Mouse (Mus musculus): ENCODE results near the gene Atp6v0b.

The Atp6v0b gene

GRCm38 (mm10) chr4:117908834-117909453 is 21.8 kb upstream of the Atp6v0b start:
- peak; percentile 27 for DNase-seq (ENCODE audit: low spot score)

- DNase-seq (ENCODE audit: low spot score): no peak
Measured at GRCm38 (mm10) chr4:117906196-117906595, 19.1 kb upstream of the Atp6v0b start.

DNA sequence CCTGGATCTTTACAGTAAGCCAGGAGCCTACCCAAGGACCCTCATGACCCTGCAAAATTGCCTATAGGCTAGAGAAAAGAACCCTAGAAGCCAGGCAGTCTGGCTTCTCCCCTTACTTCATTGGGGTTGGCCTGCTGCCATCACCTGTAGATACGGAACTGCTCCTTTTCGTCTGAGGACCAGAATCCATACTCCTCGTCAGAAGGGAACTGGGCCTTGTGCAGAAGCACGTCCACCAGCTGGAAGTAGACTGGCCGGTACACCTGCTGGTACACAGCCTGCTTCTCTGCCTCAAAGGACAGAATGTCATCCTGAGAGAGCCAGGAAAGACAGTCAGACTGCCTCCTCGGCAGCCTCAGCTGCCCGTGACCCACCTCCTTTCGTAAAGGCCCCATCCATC is 17.6 kb upstream of the Atp6v0b start:
- no peak for DNase-seq (ENCODE audit: low spot score)

DNA sequence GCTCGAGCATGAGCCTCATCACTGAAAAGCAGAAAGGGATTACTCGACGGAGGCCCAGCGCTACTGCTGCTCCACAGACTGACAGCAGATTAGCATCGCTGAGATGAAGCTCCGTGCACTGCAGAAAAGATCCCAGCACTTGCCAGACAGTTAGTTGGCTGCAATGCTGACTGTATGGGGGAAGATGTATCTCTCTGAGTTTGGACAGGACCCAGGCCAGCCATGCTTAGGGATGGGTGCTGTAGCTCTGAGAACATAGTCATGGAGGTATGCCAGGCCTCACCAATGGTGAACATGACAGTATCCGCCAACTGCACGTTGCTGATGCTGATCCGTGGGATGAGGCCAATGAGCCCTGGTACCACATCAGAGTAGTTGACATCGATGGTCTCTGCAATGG is 17.0 kb upstream of the Atp6v0b start:
- no peak for DNase-seq (ENCODE audit: low spot score)

DNA sequence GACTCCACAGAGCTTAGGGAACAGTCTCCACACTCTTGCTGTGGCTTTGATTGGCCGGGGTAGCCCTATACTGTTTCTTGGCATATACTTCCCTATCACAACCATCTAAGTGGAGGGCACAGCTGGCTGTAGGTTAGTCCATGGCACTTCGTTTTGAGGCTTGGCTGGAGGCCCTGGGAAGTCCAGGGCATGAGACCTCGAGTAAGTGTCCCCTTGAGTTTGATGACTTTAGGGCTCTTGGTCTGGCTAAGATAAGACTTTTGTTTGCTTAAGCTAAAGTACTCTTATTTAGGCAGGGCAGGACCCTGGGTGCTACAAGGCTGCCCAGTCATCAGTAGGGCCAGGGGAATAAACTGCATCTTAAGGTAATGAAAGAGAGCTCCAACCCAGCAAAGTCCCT is 11.0 kb upstream of the Atp6v0b start:
- DNase-seq (ENCODE audit: low spot score): no peak

- no peak for DNase-seq (ENCODE audit: low spot score)
Measured at GRCm38 (mm10) chr4:117896031-117896430, 8.9 kb upstream of the Atp6v0b start.

DNA sequence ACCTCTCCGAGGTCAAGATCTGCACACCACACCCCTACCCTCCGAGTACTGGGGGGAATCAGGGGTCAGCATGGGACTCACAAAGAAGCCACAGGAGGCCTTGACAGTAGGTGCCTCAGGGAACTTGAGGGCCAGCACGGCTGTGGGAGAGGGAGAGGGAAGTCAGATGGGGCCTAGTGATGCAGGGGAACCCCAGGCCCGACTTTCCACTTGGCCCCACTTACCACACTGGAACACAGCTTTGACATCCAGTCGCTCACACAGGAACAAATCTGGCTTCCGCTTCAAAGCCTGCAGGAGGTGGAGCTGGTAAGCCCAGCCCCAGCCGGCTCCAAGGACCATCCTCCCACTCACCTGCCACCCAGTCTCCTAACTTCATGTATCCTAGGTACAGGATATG is 8.2 kb upstream of the Atp6v0b start:
- no peak for DNase-seq (ENCODE audit: low spot score)

- no peak for DNase-seq (ENCODE audit: low spot score)
Measured at GRCm38 (mm10) chr4:117894601-117895000, 7.5 kb upstream of the Atp6v0b start.

DNA sequence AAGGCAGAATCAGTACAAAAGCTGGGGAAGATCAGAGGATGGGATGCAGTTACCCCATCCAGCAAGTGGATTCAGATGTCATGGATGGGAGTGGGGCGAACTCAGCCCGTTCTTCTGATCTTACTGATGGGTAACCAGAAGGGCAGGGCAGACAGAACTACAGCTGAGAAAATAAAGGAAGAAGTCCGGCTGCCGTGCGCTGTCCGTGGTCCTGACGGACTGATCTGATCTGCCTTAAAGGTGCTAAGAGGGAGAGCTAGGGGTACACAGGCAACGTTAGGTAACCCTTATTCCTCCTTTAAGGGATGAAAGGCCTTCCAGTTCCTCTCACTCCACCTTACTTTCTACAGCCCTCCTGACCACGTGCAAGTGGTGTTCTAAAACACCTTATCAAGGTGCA is 6.2 kb upstream of the Atp6v0b start:
- peak; percentile 70 for DNase-seq (ENCODE audit: low spot score)

DNA sequence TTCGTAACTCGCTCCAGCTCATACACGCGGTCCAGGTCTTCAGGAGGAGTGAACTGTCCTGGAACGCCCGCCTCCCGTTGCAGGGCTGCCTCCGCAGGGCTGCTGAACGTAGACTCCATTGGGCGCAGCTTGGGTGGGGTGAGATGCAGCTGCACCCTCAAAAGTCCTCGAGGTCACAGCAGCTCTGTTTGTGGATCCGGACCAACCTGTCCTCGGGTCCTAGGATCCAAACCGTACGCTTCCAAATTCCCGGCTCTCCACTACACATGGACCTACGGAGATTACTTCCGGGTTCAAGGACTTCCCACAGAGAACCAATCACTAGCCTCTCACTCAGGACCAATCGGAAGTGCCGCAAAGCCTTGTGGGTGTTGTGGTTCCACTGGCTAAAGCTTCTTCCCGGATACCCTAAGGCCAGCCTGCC is 4.6 kb upstream of the Atp6v0b start, which contains the start of gene Dph2:
Dph2 (minus strand) TSS at position 295 of the 424 bp plus-strand sequence.
- peak; percentile 96 for DNase-seq (ENCODE audit: low spot score)

DNA sequence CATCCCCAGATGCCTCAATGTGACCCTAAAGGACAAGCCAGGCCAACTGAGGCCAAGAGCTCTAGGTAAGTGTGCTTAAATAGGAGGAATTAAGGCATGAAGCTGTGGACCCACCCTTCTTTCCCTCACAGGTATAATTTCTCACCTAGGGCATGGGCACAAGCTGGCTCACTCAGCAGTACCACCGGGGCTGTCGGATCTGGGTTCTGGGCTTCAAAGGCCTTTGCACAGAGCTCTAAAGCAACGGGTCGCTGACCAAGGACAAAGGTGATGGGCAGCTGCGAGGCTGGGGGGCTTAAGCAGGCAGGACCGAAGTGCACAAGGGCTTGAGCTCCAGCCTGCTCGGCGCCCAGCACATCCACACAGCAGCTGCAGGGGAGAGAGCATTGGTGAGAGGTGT is 3.6 kb upstream of the Atp6v0b start:
- DNase-seq (ENCODE audit: low spot score): no peak

DNA sequence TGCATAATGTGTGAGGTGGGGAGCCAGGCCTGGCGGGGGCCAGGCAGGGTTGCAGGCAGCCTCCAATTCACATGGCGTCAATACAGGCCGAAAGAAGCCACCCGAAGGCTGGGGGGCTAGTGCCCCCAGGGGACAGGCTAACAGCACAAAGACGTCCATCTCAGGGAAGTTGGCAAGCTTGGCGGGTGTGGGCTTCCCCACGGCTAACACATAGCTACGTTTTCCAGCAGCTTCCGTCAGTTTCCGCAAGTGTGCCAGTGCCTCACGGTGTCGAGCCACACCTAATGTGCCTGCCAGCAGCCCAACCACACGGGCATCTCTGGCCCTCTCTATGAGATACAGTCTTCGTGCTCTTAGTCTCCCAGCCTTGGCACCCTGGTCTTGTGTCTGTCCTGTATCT is 2.9 kb upstream of the Atp6v0b start:
- DNase-seq (ENCODE audit: low spot score): no peak

- no peak for DNase-seq (ENCODE audit: low spot score)
Measured at GRCm38 (mm10) chr4:117889471-117889870, 2.3 kb upstream of the Atp6v0b start.

DNA sequence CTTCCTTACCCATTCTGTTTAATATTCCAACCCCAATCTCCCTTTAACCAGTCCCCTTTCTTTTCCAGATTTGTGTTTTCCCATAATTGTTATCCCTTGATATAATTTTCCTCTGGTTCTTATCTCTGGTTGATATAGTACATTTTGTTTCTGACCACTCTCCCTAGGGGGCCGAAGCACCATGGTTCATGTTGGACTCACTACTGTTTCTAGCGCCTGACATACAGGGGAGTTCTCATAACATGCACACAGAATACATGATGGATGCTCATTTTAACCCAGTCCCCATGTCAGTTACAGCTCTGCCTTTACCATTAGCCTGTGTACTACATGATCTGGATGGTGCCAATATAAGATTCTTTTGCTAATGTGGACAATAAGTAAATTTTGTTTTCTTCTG is 787 bp upstream of the Atp6v0b start:
- no peak for DNase-seq (ENCODE audit: low spot score)

DNA sequence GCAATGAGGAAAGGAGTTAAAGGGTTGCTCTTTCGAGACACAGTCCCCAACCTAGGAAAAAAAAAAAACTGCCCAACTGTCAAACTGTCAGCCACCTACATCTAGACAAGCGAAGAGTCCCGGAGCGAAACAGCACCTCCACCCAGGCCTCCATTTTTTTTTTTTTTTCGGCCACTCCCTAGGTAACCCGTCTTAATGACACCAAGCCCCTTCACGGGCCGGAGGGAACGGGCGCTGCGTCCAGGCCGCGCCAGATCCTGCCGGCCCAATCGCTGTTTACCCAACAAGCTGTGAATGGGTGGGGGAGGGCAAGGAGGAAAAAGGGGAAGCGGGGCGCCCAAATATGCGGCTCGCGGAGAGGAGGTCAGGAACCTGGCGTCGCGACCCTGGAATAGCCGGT is 489 bp downstream of the Atp6v0b start:
- DNase-seq (ENCODE audit: low spot score): peak; percentile 9

GRCm38 (mm10) chr4:117885994-117886393 is 1.1 kb downstream of the Atp6v0b start:
- DNase-seq (ENCODE audit: low spot score): no peak

DNA sequence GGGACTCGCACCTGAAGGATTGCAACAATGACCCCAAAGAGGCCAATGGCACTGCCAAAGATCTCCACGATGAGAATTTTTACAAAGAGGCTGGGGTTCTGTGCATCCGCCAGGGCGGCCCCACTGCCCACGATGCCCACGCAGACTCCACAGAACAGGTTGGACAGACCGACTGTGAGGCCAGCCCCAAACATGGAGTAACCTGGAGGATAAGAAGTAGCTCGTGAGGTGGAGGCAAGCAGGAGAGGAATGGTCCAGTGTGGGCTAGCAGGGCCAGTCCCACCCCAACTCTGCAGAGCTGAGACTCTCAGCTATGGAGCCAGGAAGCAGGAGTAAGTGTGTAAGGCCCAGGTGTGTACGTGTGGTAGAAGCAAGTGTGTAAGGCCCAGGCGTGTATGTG is 2.0 kb downstream of the Atp6v0b start:
- DNase-seq (ENCODE audit: low spot score): no peak

GRCm38 (mm10) chr4:117884146-117884545 is 3.0 kb downstream of the Atp6v0b start:
- DNase-seq (ENCODE audit: low spot score): no peak

DNA sequence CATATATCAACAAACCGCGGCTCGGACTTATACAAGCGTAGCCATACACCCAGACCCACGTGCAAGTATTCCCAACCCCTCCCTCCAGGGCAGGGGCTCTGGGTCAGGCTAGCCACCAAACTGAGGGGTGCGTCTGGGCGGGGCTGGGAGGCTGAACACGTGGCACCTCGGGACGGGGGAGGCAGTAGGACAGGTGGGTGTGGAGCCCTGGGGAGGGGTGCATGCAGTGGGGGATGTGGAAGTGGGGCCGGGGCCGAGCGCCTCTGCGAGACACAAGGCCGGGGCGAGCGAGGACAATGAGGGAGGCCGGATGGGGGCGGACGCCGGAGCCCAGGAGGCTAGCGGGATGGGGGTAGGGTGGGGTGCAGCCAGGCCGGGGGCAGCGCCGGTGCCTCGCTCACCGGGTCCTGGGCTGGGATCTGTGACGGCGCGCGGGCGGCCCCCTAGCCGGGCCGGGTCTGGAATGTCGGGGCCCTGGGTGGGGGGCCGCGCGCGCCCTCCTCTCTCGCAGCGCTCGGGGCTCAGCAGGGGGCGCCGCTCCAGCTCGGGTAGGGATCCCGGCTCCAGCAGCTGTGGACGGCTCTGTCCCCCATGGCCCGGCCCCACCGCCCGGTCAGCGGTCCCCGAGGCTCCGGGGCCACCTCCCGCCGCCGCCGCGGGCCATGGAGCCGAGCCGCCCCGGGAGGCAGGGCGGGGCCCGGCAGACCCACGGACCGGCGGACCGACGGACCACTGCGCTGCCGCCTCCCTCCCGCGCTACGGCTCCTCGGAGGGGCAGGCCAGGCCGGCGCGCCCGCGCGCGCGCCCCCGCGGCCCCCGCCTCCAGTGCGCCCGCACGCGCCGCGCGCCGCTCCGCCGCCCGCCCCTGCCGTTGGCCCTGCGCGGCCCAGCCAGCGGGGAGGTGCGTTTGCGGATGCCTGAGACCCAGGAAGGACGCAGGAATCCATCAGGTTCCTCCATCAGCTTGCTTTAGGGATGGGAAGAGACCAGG is 4.1 kb downstream of the Atp6v0b start, which contains the start of gene B4galt2:
B4galt2 (minus strand) TSS at position 787 of the 991 bp plus-strand sequence.
- peak; percentile 73 for DNase-seq (ENCODE audit: low spot score)

DNA sequence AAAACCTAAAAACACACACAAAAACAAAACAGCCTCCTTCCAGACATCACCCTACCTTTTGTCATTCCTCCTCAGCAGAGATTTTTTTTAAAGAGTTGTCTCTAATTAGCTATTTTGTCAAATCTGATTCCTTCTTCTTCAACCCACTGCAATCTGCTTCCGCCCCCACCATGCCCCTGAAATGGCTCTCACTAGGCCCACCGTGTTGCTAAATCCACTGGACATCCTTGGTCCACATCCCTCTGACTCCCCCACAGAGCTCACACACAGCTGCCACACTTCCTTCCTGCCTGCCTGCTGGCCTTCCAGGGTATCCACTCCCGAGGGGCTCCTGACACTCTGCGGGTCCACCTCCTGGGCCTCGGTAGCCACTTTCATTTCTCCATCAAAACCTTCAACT is 8.4 kb downstream of the Atp6v0b start:
- DNase-seq (ENCODE audit: low spot score): no peak

GRCm38 (mm10) chr4:117878301-117878700 is 8.8 kb downstream of the Atp6v0b start:
- DNase-seq (ENCODE audit: low spot score): no peak

DNA sequence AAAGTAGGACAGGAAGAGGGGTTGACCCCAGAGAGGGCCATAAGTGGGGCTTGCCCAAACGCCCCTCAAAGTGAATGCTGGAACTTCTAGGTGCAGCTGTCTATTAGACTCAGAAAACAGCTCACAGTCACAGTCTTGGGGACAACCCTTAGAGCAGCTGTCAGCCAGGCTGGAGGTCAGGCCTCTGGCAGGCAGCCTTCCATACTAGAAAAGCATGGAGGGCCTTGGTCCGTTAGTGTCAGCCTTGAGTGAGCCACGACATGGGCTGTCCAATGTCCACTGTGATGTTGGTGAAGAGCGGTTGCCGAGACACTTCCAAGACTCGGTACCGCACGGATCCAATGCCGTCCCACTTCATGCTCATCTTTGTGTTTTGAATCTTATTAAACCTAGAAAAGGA is 13.5 kb downstream of the Atp6v0b start:
- no peak for DNase-seq (ENCODE audit: low spot score)

DNA sequence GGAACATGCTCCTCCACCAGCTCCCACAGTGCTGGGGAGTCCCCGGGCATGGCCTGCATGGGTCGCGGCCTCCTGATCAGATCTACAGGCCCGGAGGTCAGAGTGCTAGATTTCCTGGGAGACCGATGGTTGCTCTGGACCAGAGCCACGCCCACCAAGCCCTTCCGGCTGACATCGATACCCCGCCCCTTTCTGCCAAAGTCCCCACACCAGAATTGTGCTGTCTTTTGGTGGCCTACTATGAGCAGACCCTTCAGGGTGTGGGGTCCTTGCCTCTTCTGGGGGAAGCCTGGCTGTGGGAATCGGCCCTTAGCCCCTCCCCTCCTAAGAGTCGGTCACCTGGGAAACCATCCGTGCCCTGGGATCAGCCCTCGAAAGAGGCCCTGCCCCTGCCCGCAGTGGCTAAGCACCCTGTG is 14.7 kb downstream of the Atp6v0b start, which contains the start of gene Ccdc24:
Ccdc24 (minus strand) TSS at position 87 of the 416 bp plus-strand sequence.
- peak; percentile 72 for DNase-seq (ENCODE audit: low spot score)

Measured in embryo, embryonic 10.5 days (tissue).